ENCODE assay signal across 21 mouse cellular contexts in genomic region chr11:8364703-8365433, GRCm38 (mm10).
DNase-seq lines count a peak whose midpoint lies in the region; ATAC-seq lines count a peak whose summit lies in the region.
"Had no signal": no experiment of that assay in that cellular context is flagged by ENCODE, and none has a peak within 500 bp of the region (broad histone marks: within the 10 kb centered on the region; RNA-seq: fewer than 3 reads in every experiment).

No protein-coding gene starts in this region.

- no peak overlapping the region for H3K4me3 ChIP-seq in embryonic facial prominence, embryonic 12.5 days
- no peak overlapping the region for H3K4me3 ChIP-seq in embryonic facial prominence, embryonic 10.5 days
- no peak overlapping the region for H3K4me3 ChIP-seq in kidney, embryonic 15.5 days (replicated peaks)
- H3K4me3 ChIP-seq: embryonic facial prominence, embryonic 15.5 days; erythroblast, embryonic 14.5 days; forebrain, embryonic 10.5 days; heart, adult 2 months; heart, embryonic 15.5 days; hindbrain, embryonic 10.5 days; hindbrain, embryonic 15.5 days had no signal

- no peak overlapping the region for H3K4me2 ChIP-seq in embryonic facial prominence, embryonic 12.5 days (replicated peaks)
- H3K4me2 ChIP-seq in kidney, embryonic 15.5 days: no peak overlapping the region
- H3K4me2 ChIP-seq: embryonic facial prominence, embryonic 15.5 days; heart, embryonic 11.5 days; heart, embryonic 15.5 days; hindbrain, embryonic 15.5 days had no signal

- H3K27me3 ChIP-seq in embryonic facial prominence, embryonic 12.5 days: no peaks in the 10 kb centered on the region
- H3K27me3 ChIP-seq in embryonic facial prominence, embryonic 10.5 days (replicated peaks; ENCODE audit: low read depth, poor library complexity, severe bottlenecking): no peaks in the 10 kb centered on the region
- no peaks in the 10 kb centered on the region for H3K27me3 ChIP-seq in kidney, embryonic 15.5 days
- H3K27me3 ChIP-seq: embryonic facial prominence, embryonic 15.5 days; heart, embryonic 15.5 days; hindbrain, embryonic 15.5 days had no signal

- no peaks in the 10 kb centered on the region for H3K4me1 ChIP-seq in embryonic facial prominence, embryonic 12.5 days
- no peaks in the 10 kb centered on the region for H3K4me1 ChIP-seq in embryonic facial prominence, embryonic 10.5 days
- peaks cover 9% of the 10 kb centered on the region; the same call in 1 of the 2 replicates for H3K4me1 ChIP-seq in kidney, embryonic 15.5 days
- H3K4me1 ChIP-seq: embryonic facial prominence, embryonic 15.5 days; forebrain, embryonic 10.5 days; heart, embryonic 15.5 days; hindbrain, embryonic 10.5 days; hindbrain, embryonic 15.5 days had no signal

- WGBS in embryonic facial prominence, embryonic 12.5 days: 70% methylated on average over 9 of the region's 9 CpGs
- WGBS in embryonic facial prominence, embryonic 10.5 days: 78% methylated on average over 9 of the region's 9 CpGs
- 64% methylated on average over 9 of the region's 9 CpGs for WGBS in kidney, embryonic 15.5 days

- DNase-seq in embryonic facial prominence, embryonic 10.5 days (ENCODE audit: low spot score): no peak
- no peak for DNase-seq in kidney, adult 18-20 months
- DNase-seq in retina, embryonic 14.5 days (ENCODE audit: low spot score): peak; percentile 3
- DNase-seq in retina, postnatal 1 day: no peak
- no peak for DNase-seq in thymus, postnatal 14 days
- DNase-seq in left cerebral cortex, adult 8-10 months (ENCODE audit: low spot score in 2 of 2): no peak
- DNase-seq: cerebellum, adult 11 months; cerebellum, adult 8-10 months; cerebellum, postnatal 14 days had no signal

- H3K36me3 ChIP-seq in embryonic facial prominence, embryonic 12.5 days: no peaks in the 10 kb centered on the region
- H3K36me3 ChIP-seq in embryonic facial prominence, embryonic 10.5 days (replicated peaks): no peaks in the 10 kb centered on the region
- H3K36me3 ChIP-seq in kidney, embryonic 15.5 days: no peaks in the 10 kb centered on the region
- H3K36me3 ChIP-seq: embryonic facial prominence, embryonic 15.5 days; forebrain, embryonic 10.5 days; heart, embryonic 15.5 days; hindbrain, embryonic 10.5 days; hindbrain, embryonic 15.5 days had no signal

- 0 out of 2 replicates have a peak, but pooled peaks have one; percentile 28 for ATAC-seq in embryonic facial prominence, embryonic 12.5 days (ENCODE audit: insufficient number of reproducible peaks, insufficient read depth, low FRiP score, low TSS enrichment)
- peak; percentile 84 for ATAC-seq in kidney, embryonic 15.5 days (replicated peaks; ENCODE audit: low FRiP score)
- ATAC-seq: forebrain, embryonic 14.5 days; inflammation-experienced regulatory T-cells, adult 6 months had no signal

- no peak overlapping the region for H3K9ac ChIP-seq in embryonic facial prominence, embryonic 12.5 days
- no peak overlapping the region for H3K9ac ChIP-seq in kidney, embryonic 15.5 days
- H3K9ac ChIP-seq: embryonic facial prominence, embryonic 15.5 days; heart, embryonic 15.5 days; hindbrain, embryonic 15.5 days had no signal

- H3K9me3 ChIP-seq in embryonic facial prominence, embryonic 12.5 days: no peaks in the 10 kb centered on the region
- no peaks in the 10 kb centered on the region for H3K9me3 ChIP-seq in embryonic facial prominence, embryonic 10.5 days
- no peaks in the 10 kb centered on the region for H3K9me3 ChIP-seq in kidney, embryonic 15.5 days (replicated peaks)
- H3K9me3 ChIP-seq: embryonic facial prominence, embryonic 15.5 days; forebrain, embryonic 10.5 days; heart, embryonic 15.5 days; hindbrain, embryonic 10.5 days; hindbrain, embryonic 15.5 days had no signal

- no peak overlapping the region for H3K27ac ChIP-seq in embryonic facial prominence, embryonic 12.5 days
- H3K27ac ChIP-seq in embryonic facial prominence, embryonic 10.5 days (replicated peaks): no peak overlapping the region
- H3K27ac ChIP-seq in kidney, embryonic 15.5 days: no peak overlapping the region
- H3K27ac ChIP-seq: embryonic facial prominence, embryonic 15.5 days; forebrain, embryonic 10.5 days; heart, adult 2 months; heart, embryonic 15.5 days; hindbrain, embryonic 10.5 days; hindbrain, embryonic 15.5 days had no signal
